Mouse (Mus musculus): ENCODE results near the gene Avpi1. TPM values are rescaled to one million over a fixed set of nuclear protein-coding genes. Genes with fewer than 3 reads are reported as not detected.

Gene Avpi1
- polyA plus RNA-seq (2012; rRNA removed), result 6.9 and 13.6 TPM in 2 replicates

- peak; percentile 79; the same call in 1 of the 2 replicates for TF ChIP-seq POLR2A (IDR thresholded peaks at IDR 0.05; ENCODE audit: low read depth, low read length)
- TF ChIP-seq CTCF (IDR thresholded peaks at IDR 0.05; ENCODE audit: extremely low read depth, insufficient read length, insufficient replicate concordance, low read depth, low read length), result no peak
- no peaks in the 10 kb centered on the region for H3K27me3 ChIP-seq (ENCODE audit: control insufficient read depth, insufficient read depth, low read length)
- peak within 1 kb of the TSS; percentile 68 for H3K4me3 ChIP-seq (ENCODE audit: low read depth, low read length)
- peaks cover 3% of the 10 kb centered on the region; the same call in 1 of the 2 replicates for H3K36me3 ChIP-seq (ENCODE audit: control insufficient read depth, insufficient read depth, low read length)
- H3K27ac ChIP-seq (ENCODE audit: insufficient read depth, low read depth, low read length), result peak within 1 kb of the TSS; percentile 69
- H3K4me1 ChIP-seq (ENCODE audit: control insufficient read depth, insufficient read depth, insufficient read length, low read length), result no peaks in the 10 kb centered on the region; the same call in 1 of the 2 replicates
- WGBS, result under 1% methylated on average over 54 of the region's 54 CpGs
These were observed at the start of gene Avpi1 for GRCm38 (mm10) chr19:42128787-42129508. Gene Avpi1 (minus strand): TSS chr19:42129059.

GRCm38 (mm10) chr19:42177461-42177860 lies 48.6 kb upstream of the Avpi1 start:
- 74% methylated on average over 2 of the region's 2 CpGs for WGBS
- Histone ChIP-seq H3K27me3 (ENCODE audit: control insufficient read depth, insufficient read depth, low read length) (no peaks in the 10 kb centered on the region), H3K27ac (ENCODE audit: insufficient read depth, low read depth, low read length) (no peak overlapping the region), H3K4me3 (ENCODE audit: low read depth, low read length) (no peak overlapping the region), H3K4me1 (ENCODE audit: control insufficient read depth, insufficient read depth, insufficient read length, low read length) (no peaks in the 10 kb centered on the region), H3K36me3 (ENCODE audit: control insufficient read depth, insufficient read depth, low read length) (peaks cover 33% of the 10 kb centered on the region)
- no peak for TF ChIP-seq CTCF (IDR thresholded peaks at IDR 0.05; ENCODE audit: extremely low read depth, insufficient read length, insufficient replicate concordance, low read depth, low read length)
- no peak for TF ChIP-seq POLR2A (IDR thresholded peaks at IDR 0.05; ENCODE audit: low read depth, low read length)

GRCm38 (mm10) chr19:42176841-42177240 lies 48.0 kb upstream of the Avpi1 start:
- Histone ChIP-seq H3K4me3 (ENCODE audit: low read depth, low read length) (no peak overlapping the region), H3K27ac (ENCODE audit: insufficient read depth, low read depth, low read length) (no peak overlapping the region), H3K36me3 (ENCODE audit: control insufficient read depth, insufficient read depth, low read length) (peaks cover 28% of the 10 kb centered on the region), H3K4me1 (ENCODE audit: control insufficient read depth, insufficient read depth, insufficient read length, low read length) (no peaks in the 10 kb centered on the region), H3K27me3 (ENCODE audit: control insufficient read depth, insufficient read depth, low read length) (no peaks in the 10 kb centered on the region)
- no peak for TF ChIP-seq CTCF (IDR thresholded peaks at IDR 0.05; ENCODE audit: extremely low read depth, insufficient read length, insufficient replicate concordance, low read depth, low read length)
- 85% methylated on average over 7 of the region's 7 CpGs for WGBS

- Histone ChIP-seq H3K36me3 (ENCODE audit: control insufficient read depth, insufficient read depth, low read length) (no peaks in the 10 kb centered on the region; the same call in 1 of the 2 replicates), H3K27ac (ENCODE audit: insufficient read depth, low read depth, low read length) (0 out of 2 replicates have a peak overlapping the region, but pooled peaks have one; percentile 9), H3K4me3 (ENCODE audit: low read depth, low read length) (peak overlapping the region; percentile 91), H3K4me1 (ENCODE audit: control insufficient read depth, insufficient read depth, insufficient read length, low read length) (peaks cover 11% of the 10 kb centered on the region; the same call in 1 of the 2 replicates), H3K27me3 (ENCODE audit: control insufficient read depth, insufficient read depth, low read length) (no peaks in the 10 kb centered on the region)
- TF ChIP-seq CTCF (IDR thresholded peaks at IDR 0.05; ENCODE audit: extremely low read depth, insufficient read length, insufficient replicate concordance, low read depth, low read length) (no peak), POLR2A (IDR thresholded peaks at IDR 0.05; ENCODE audit: low read depth, low read length) (peak; percentile 70; the same call in 1 of the 2 replicates)
- WGBS, result 1% methylated on average over 56 of the region's 56 CpGs
These were observed 41.4 kb upstream of the Avpi1 start for GRCm38 (mm10) chr19:42170025-42170969.

- TF ChIP-seq CTCF (IDR thresholded peaks at IDR 0.05; ENCODE audit: extremely low read depth, insufficient read length, insufficient replicate concordance, low read depth, low read length), result no peak
- TF ChIP-seq POLR2A (IDR thresholded peaks at IDR 0.05; ENCODE audit: low read depth, low read length), result no peak
- H3K4me3 ChIP-seq (ENCODE audit: low read depth, low read length), result no peak overlapping the region
- WGBS, result 21% methylated on average over 10 of the region's 10 CpGs
These were observed 40.6 kb upstream of the Avpi1 start for GRCm38 (mm10) chr19:42169322-42169975.

GRCm38 (mm10) chr19:42167489-42167888 lies 38.6 kb upstream of the Avpi1 start:
- H3K36me3 ChIP-seq (ENCODE audit: control insufficient read depth, insufficient read depth, low read length), result no peaks in the 10 kb centered on the region
- WGBS, result 80% methylated on average over 9 of the region's 9 CpGs
- H3K27ac ChIP-seq (ENCODE audit: insufficient read depth, low read depth, low read length), result no peak overlapping the region
- TF ChIP-seq POLR2A (IDR thresholded peaks at IDR 0.05; ENCODE audit: low read depth, low read length) (no peak), CTCF (IDR thresholded peaks at IDR 0.05; ENCODE audit: extremely low read depth, insufficient read length, insufficient replicate concordance, low read depth, low read length) (no peak)
- H3K4me1 ChIP-seq (ENCODE audit: control insufficient read depth, insufficient read depth, insufficient read length, low read length), result peaks cover 11% of the 10 kb centered on the region; the same call in 1 of the 2 replicates
- 0 out of 2 replicates have a peak, but pooled peaks cover 3% of the 10 kb centered on the region for H3K27me3 ChIP-seq (ENCODE audit: control insufficient read depth, insufficient read depth, low read length)
- no peak overlapping the region for H3K4me3 ChIP-seq (ENCODE audit: low read depth, low read length)

More at GRCm38 (mm10) chr19:42169322-42169975, 40.6 kb upstream of the Avpi1 start:
- Histone ChIP-seq H3K4me1 (ENCODE audit: control insufficient read depth, insufficient read depth, insufficient read length, low read length) (peaks cover 11% of the 10 kb centered on the region; the same call in 1 of the 2 replicates), H3K36me3 (ENCODE audit: control insufficient read depth, insufficient read depth, low read length) (no peaks in the 10 kb centered on the region), H3K27ac (ENCODE audit: insufficient read depth, low read depth, low read length) (0 out of 2 replicates have a peak overlapping the region, but pooled peaks have one; percentile 9), H3K27me3 (ENCODE audit: control insufficient read depth, insufficient read depth, low read length) (no peaks in the 10 kb centered on the region)
